Comparison of ENCODE assay signal across 9 mouse cellular contexts in genomic region chr7:118827975-118828416, GRCm38 (mm10). TPM values are rescaled to one million over a fixed set of nuclear protein-coding genes. Genes with fewer than 3 reads are reported as not detected.
DNase-seq lines count a peak whose midpoint lies in the region; ATAC-seq lines count a peak whose summit lies in the region.
"Had no signal": no experiment of that assay in that cellular context is flagged by ENCODE, and none has a peak within 500 bp of the region (broad histone marks: within the 10 kb centered on the region; RNA-seq: fewer than 3 reads in every experiment).

No protein-coding gene starts in this region.

- H3K9ac ChIP-seq in liver, embryonic 12.5 days, result no peak overlapping the region

- no peak overlapping the region for H3K4me2 ChIP-seq in liver, embryonic 12.5 days

- peak; percentile 68; the same call in 1 of the 2 replicates for ATAC-seq in liver, embryonic 12.5 days
- ATAC-seq in monocyte, adult 5-6 weeks (replicated peaks; ENCODE audit: insufficient number of reproducible peaks, low FRiP score, low TSS enrichment, poor library complexity, severe bottlenecking), result no peak

- no peak overlapping the region for H3K27ac ChIP-seq in liver, embryonic 12.5 days

- H3K4me3 ChIP-seq in liver, embryonic 12.5 days, result no peak overlapping the region

- H3K27me3 ChIP-seq in liver, embryonic 12.5 days (replicated peaks), result no peaks in the 10 kb centered on the region
- H3K27me3 ChIP-seq: CH12.LX had no signal

- peaks cover 53% of the 10 kb centered on the region for H3K36me3 ChIP-seq in liver, embryonic 12.5 days

- H3K9me3 ChIP-seq in liver, embryonic 12.5 days (replicated peaks), result no peaks in the 10 kb centered on the region

- DNase-seq in cerebellum, adult 9-10 months, result peak; percentile 40
- DNase-seq in cerebellum, postnatal 36 days, result no peak
- peak; percentile 86 for DNase-seq in 3T3-L1 (ENCODE audit: low read depth, low spot score)
- DNase-seq in c-Kit-positive CD71-negative TER-119-negative erythroid progenitor cells, embryonic 14.5 days (ENCODE audit: low read depth), result peak; percentile 8
- no peak for DNase-seq in gastrocnemius, postnatal 4 days (ENCODE audit: low spot score in 2 of 2)
- no peak for DNase-seq in urinary bladder, postnatal 10 days (ENCODE audit: low spot score)

- WGBS in liver, embryonic 12.5 days (ENCODE audit: insufficient replicate concordance), result 62% methylated on average over 5 of the region's 5 CpGs

- H3K4me1 ChIP-seq in liver, embryonic 12.5 days, result peaks cover 11% of the 10 kb centered on the region; the same call in 1 of the 2 replicates

RNA-seq across cellular contexts. Expression of gene Iqck, which starts 27.6 kb away (rescaled TPM):
- 0.37 and 0.68 TPM in 2 replicates for polyA plus RNA-seq in liver, embryonic 12.5 days (2016; fragmentation: Nextera tagmentation; extraction: Ambion mirVana)
- total RNA-seq in gastrocnemius, postnatal 4 days (2021), result 1 to 10 TPM in 1 of 2 experiments, under 1 TPM in 1; 0.73 to 1.6 TPM
- 0.38 TPM in 1 of 3 replicates, not detected in the others for total RNA-seq in monocyte, adult 5-6 weeks (2017)

RNA-seq across cellular contexts. Expression of gene Knop1, which starts 28.1 kb away (rescaled TPM):
- 60.0 and 60.2 TPM in 2 replicates for polyA plus RNA-seq in liver, embryonic 12.5 days (2016; fragmentation: Nextera tagmentation; extraction: Ambion mirVana)
- total RNA-seq in gastrocnemius, postnatal 4 days (2021), result 10 to 100 TPM; 32.5 to 35.2 TPM
- 10.1 to 19.7 TPM (median 15.1 TPM) in 3 replicates for total RNA-seq in monocyte, adult 5-6 weeks (2017)

Comparison
In these comparisons a context has a peak if more than half of its experiments do, and no peak if none do; other contexts are left out.
1. DNase-seq: peak in cerebellum, adult 9-10 months (single experiment), 3T3-L1 (single experiment) and c-Kit-positive CD71-negative TER-119-negative erythroid progenitor cells, embryonic 14.5 days (single experiment); none in cerebellum, postnatal 36 days (0 of 2), gastrocnemius, postnatal 4 days (0 of 2) and urinary bladder, postnatal 10 days (single experiment).